Mouse (Mus musculus) intestine, postnatal 0 days (tissue): ENCODE data around the gene Gm15013. TPM values are rescaled to one million over a fixed set of nuclear protein-coding genes. Genes with fewer than 3 reads are reported as not detected.

Experiments
- ATAC-seq: fragments of 200-750 bp; cut with Nextera tagmentation; 2 replicates; pipeline ENCODE4 v1.8.0; 2017; ENCODE audit warnings: mild to moderate bottlenecking, moderate TSS enrichment, moderate library complexity
- H3K27ac ChIP-seq: fragments of 300-500 bp; sonication (generic); 2 replicates; pipeline ENCODE4 v1.5.1; 2014; ENCODE audit warnings: mild to moderate bottlenecking, low read depth, low read length, moderate library complexity
- H3K27me3 ChIP-seq: fragments of 300-500 bp; sonication (generic); replicated peaks from 2 replicates; pipeline ENCODE4 v1.6.1; 2014; ENCODE audit warnings: low read length, mixed read lengths; ENCODE audit not compliant: control insufficient read depth, insufficient read depth
- H3K36me3 ChIP-seq: fragments of 300-500 bp; sonication (generic); 2 replicates; pipeline ENCODE4 v1.6.1; 2014; ENCODE audit warnings: mild to moderate bottlenecking, moderate library complexity; ENCODE audit not compliant: control insufficient read depth, insufficient read depth
- H3K4me1 ChIP-seq: fragments of 300-500 bp; sonication (generic); replicated peaks from 2 replicates; pipeline ENCODE4 v1.6.1; 2014; ENCODE audit warnings: antibody characterized with exemption, low read length, mixed read lengths; ENCODE audit not compliant: control insufficient read depth, insufficient read depth
- H3K4me2 ChIP-seq: fragments of 300-500 bp; sonication (generic); replicated peaks from 2 replicates; pipeline ENCODE4 v1.6.1; 2014; ENCODE audit warnings: low read depth, mild to moderate bottlenecking, moderate library complexity
- H3K4me3 ChIP-seq: fragments of 300-500 bp; sonication (generic); 2 replicates; pipeline ENCODE4 v1.5.1; 2014; ENCODE audit warnings: low read depth, low read length
- H3K9ac ChIP-seq: fragments of 300-500 bp; sonication (generic); 2 replicates; pipeline ENCODE4 v1.6.1; 2014; ENCODE audit warnings: mild to moderate bottlenecking, low read depth, low read length
- H3K9me3 ChIP-seq: fragments of 300-500 bp; sonication (generic); 2 replicates; pipeline ENCODE4 v1.6.1; 2016; ENCODE audit warnings: mixed run types; ENCODE audit not compliant: control insufficient read depth
- CTCF ChIP-seq: sonication (generic); IDR thresholded peaks from 2 replicates; pipeline ENCODE4 v1.5.1; 2016; ENCODE audit warnings: low read depth, mild to moderate bottlenecking, control low read depth, antibody characterized with exemption, moderate library complexity
- WGBS: fragments of 180-500 bp; shearing (Covaris S2); extraction: QIAGEN DNeasy Blood & Tissue Kit; methylation state at CpG from one replicate; pipeline ENCODE4 v1.1.7; 2014; 5-methylcytosine and 5-hydroxymethylcytosine counted together
- polyA plus RNA-seq: library from polyadenylated mRNA; unstranded; fragments of >200 nt; fragmentation: Nextera tagmentation; extraction: Ambion mirVana; gene quantifications from 2 replicates; pipeline ENCODE4 v1.2.1, GENCODE M21; 2015

Gene Gm15013
- polyA plus RNA-seq, 1 experiment from 2014 or later: 0.17 TPM

- H3K4me3 ChIP-seq: peak within 1 kb of the TSS; percentile 56
- H3K4me1 ChIP-seq: no peaks in the 10 kb centered on the region
- peak within 1 kb of the TSS; percentile 45 for H3K9ac ChIP-seq
- TF ChIP-seq CTCF: no peak
- peak within 1 kb of the TSS; percentile 68 for H3K27ac ChIP-seq
- no peaks in the 10 kb centered on the region for H3K9me3 ChIP-seq
- ATAC-seq: peak; percentile 98
- no peaks in the 10 kb centered on the region for H3K36me3 ChIP-seq
- H3K27me3 ChIP-seq: no peaks in the 10 kb centered on the region
- peak within 1 kb of the TSS; percentile 62 for H3K4me2 ChIP-seq
- WGBS: 14% methylated on average over 42 of the region's 43 CpGs
Observed at GRCm38 (mm10) chrX:139684775-139685695, 29.2 kb downstream of the Gm15013 start, which contains the start of gene Tbc1d8b. Tbc1d8b (plus strand) TSS chrX:139684996.

DNA sequence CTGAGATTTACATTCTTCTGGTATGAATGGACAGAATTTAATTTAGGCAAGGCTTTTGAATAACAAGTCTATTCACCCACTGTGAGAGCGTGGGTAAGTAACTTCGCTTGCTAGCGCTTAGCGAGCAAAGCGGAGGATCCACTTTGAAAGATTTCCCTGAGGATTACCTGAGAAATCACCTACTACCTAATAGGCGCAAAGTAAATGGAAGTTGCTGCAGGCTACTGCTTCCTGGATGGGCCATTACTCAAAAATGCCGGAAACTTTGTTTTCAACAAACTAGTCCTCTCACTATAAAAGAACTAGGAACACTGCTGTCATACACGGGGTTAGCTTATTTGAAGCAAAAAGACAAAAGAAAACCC is 29.9 kb downstream of the Gm15013 start:
- no peak for TF ChIP-seq CTCF
- H3K27ac ChIP-seq: peak overlapping the region; percentile 68; the same call in 1 of the 2 replicates
- peak; percentile 46 for ATAC-seq
- H3K27me3 ChIP-seq: no peaks in the 10 kb centered on the region
- H3K9me3 ChIP-seq: no peaks in the 10 kb centered on the region
- no peaks in the 10 kb centered on the region for H3K4me1 ChIP-seq
- peak overlapping the region; percentile 62 for H3K4me2 ChIP-seq
- H3K4me3 ChIP-seq: peak overlapping the region; percentile 56
- H3K9ac ChIP-seq: peak overlapping the region; percentile 45; the same call in 1 of the 2 replicates
- H3K36me3 ChIP-seq: no peaks in the 10 kb centered on the region
- WGBS: 26% methylated on average over 8 of the region's 8 CpGs

- H3K4me3 ChIP-seq: no peak overlapping the region
- no peak for ATAC-seq
- no peak overlapping the region for H3K9ac ChIP-seq
- no peaks in the 10 kb centered on the region for H3K4me1 ChIP-seq
- no peak overlapping the region for H3K27ac ChIP-seq
- H3K36me3 ChIP-seq: no peaks in the 10 kb centered on the region
- H3K27me3 ChIP-seq: no peaks in the 10 kb centered on the region
- H3K4me2 ChIP-seq: no peak overlapping the region
- peak; percentile 61 for TF ChIP-seq CTCF
- WGBS: 74% methylated on average over 2 of the region's 2 CpGs
- no peaks in the 10 kb centered on the region for H3K9me3 ChIP-seq
Observed at GRCm38 (mm10) chrX:139665829-139666228, 48.5 kb downstream of the Gm15013 start.

Other genes with a start within 250 kb of the Gm15013 start
- gene D330045A20Rik, start 234.1 kb downstream of the Gm15013 start, polyA plus RNA-seq: 3.9 and 4.2 TPM in 2 replicates
- 273 and 282 TPM in 2 replicates for gene Rnf128, start 151.2 kb downstream of the Gm15013 start, polyA plus RNA-seq
- 2.9 TPM in 2 replicates for gene Tbc1d8b, start 29.5 kb downstream of the Gm15013 start, polyA plus RNA-seq
- not detected in 2 replicates for gene Ripply1, start 67.9 kb upstream of the Gm15013 start, polyA plus RNA-seq
- 182 and 193 TPM in 2 replicates for gene Cldn2, start 86.3 kb upstream of the Gm15013 start, polyA plus RNA-seq
- gene Morc4, start 157.2 kb upstream of the Gm15013 start, polyA plus RNA-seq: 2.5 and 3.5 TPM in 2 replicates